Mouse (Mus musculus): ENCODE measurements around the gene Card14. TPM values are rescaled to one million over a fixed set of nuclear protein-coding genes. Genes with fewer than 3 reads are reported as not detected.
"Not testable (repeated sequence)": the region's sequence is repeated elsewhere in the genome, so short reads cannot be mapped to it uniquely, and the experiment has no call there.

Gene Card14
- total RNA-seq, 2 experiments from 2014 or later: 0.04 TPM; not detected in 1

- ATAC-seq (ENCODE audit: poor library complexity, severe bottlenecking): peak; percentile 75
Observed at GRCm38 (mm10) chr11:119354798-119355442, 47.4 kb downstream of the Card14 start.

- ATAC-seq (ENCODE audit: poor library complexity, severe bottlenecking): peak; percentile 83
Observed at GRCm38 (mm10) chr11:119355443-119356385, 48.1 kb downstream of the Card14 start, which contains the start of the genes Sgsh and Slc26a11. Sgsh (minus strand) TSS chr11:119355536. Slc26a11 (plus strand) TSS chr11:119355557.

GRCm38 (mm10) chr11:119359089-119359488 is 51.5 kb downstream of the Card14 start:
- no peak for ATAC-seq (ENCODE audit: poor library complexity, severe bottlenecking)

GRCm38 (mm10) chr11:119362769-119363533 is 55.4 kb downstream of the Card14 start:
- peak; percentile 36; the same call in 1 of the 2 replicates for ATAC-seq (ENCODE audit: poor library complexity, severe bottlenecking)

GRCm38 (mm10) chr11:119363534-119364145 is 56.1 kb downstream of the Card14 start:
- peak; percentile 100 for ATAC-seq (ENCODE audit: poor library complexity, severe bottlenecking)

- ATAC-seq (ENCODE audit: poor library complexity, severe bottlenecking): peak; percentile 68
Observed at GRCm38 (mm10) chr11:119375425-119375824, 67.9 kb downstream of the Card14 start.

- ATAC-seq (ENCODE audit: poor library complexity, severe bottlenecking): peak; percentile 78
Observed at GRCm38 (mm10) chr11:119377326-119377725, 69.8 kb downstream of the Card14 start.

- ATAC-seq (ENCODE audit: poor library complexity, severe bottlenecking): no peak
Observed at GRCm38 (mm10) chr11:119378551-119378950, 71.0 kb downstream of the Card14 start.

GRCm38 (mm10) chr11:119381631-119382337 is 74.2 kb downstream of the Card14 start:
- no peak for ATAC-seq (ENCODE audit: poor library complexity, severe bottlenecking)

GRCm38 (mm10) chr11:119382338-119382850 is 74.8 kb downstream of the Card14 start:
- no peak for ATAC-seq (ENCODE audit: poor library complexity, severe bottlenecking)

GRCm38 (mm10) chr11:119384904-119385303 is 77.3 kb downstream of the Card14 start:
- ATAC-seq (ENCODE audit: poor library complexity, severe bottlenecking): peak; percentile 60

GRCm38 (mm10) chr11:119386306-119386705 is 78.7 kb downstream of the Card14 start:
- ATAC-seq (ENCODE audit: poor library complexity, severe bottlenecking): no peak

GRCm38 (mm10) chr11:119387273-119387672 is 79.7 kb downstream of the Card14 start:
- ATAC-seq (ENCODE audit: poor library complexity, severe bottlenecking): not testable (repeated sequence)

GRCm38 (mm10) chr11:119389851-119390270 is 82.3 kb downstream of the Card14 start:
- ATAC-seq (ENCODE audit: poor library complexity, severe bottlenecking): peak; percentile 29

- ATAC-seq (ENCODE audit: poor library complexity, severe bottlenecking): peak; percentile 62
Observed at GRCm38 (mm10) chr11:119390271-119391231, 83.0 kb downstream of the Card14 start.

- ATAC-seq (ENCODE audit: poor library complexity, severe bottlenecking): no peak
Observed at GRCm38 (mm10) chr11:119391386-119392000, 83.9 kb downstream of the Card14 start.

- peak; percentile 73 for ATAC-seq (ENCODE audit: poor library complexity, severe bottlenecking)
Observed at GRCm38 (mm10) chr11:119392001-119392614, 84.5 kb downstream of the Card14 start.

Measured in megakaryocyte, adult 5-6 weeks (primary cell).